Mouse (Mus musculus): ENCODE data around the gene Pmpca. TPM values are rescaled to one million over a fixed set of nuclear protein-coding genes. Genes with fewer than 3 reads are reported as not detected.

Pmpca gene
- polyA plus RNA-seq, 1 experiment from 2014 or later: 41.3 TPM

DNA sequence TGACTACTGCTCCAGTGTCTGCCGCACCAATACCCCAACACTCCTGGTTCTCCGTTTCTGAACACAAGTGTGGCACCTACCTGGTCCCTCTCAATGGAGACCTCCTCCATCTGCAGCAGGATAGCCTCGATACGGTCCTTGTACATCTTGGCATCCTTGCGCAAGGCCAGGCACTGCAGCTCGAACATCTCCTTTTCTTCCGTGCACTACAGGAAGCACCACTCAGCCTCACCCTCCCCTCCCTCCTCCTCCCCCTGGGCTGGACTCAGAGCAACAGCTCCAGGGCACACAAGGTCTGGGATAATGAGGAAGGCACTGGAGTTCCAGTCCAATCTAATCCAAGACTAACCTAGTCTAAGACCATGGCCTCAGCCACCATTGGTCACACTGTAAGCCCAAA lies 32.5 kb upstream of the Pmpca start:
- Histone ChIP-seq H3K36me3 (replicated peaks; ENCODE audit: insufficient read depth, low read length) (peaks cover 4% of the 10 kb centered on the region), H3K27me3 (ENCODE audit: insufficient read depth, low read length) (no peaks in the 10 kb centered on the region), H3K4me1 (ENCODE audit: insufficient read depth) (peaks cover 7% of the 10 kb centered on the region), H3K4me3 (ENCODE audit: low read depth, low read length) (no peak overlapping the region), H3K27ac (ENCODE audit: low read depth) (no peak overlapping the region), H3K9me3 (ENCODE audit: low read length) (no peaks in the 10 kb centered on the region), H3K9ac (replicated peaks) (no peak overlapping the region), H3K4me2 (ENCODE audit: low read depth, low read length) (no peak overlapping the region)
- DNase-seq (no peak), ATAC-seq (no peak)
- TF ChIP-seq CTCF (IDR thresholded peaks at IDR 0.05; ENCODE audit: low read depth): no peak
- TF ChIP-seq EP300 (IDR thresholded peaks at IDR 0.05; ENCODE audit: low read depth): no peak
- WGBS (ENCODE audit: insufficient replicate concordance): 59% methylated on average over 7 of the region's 7 CpGs

DNA sequence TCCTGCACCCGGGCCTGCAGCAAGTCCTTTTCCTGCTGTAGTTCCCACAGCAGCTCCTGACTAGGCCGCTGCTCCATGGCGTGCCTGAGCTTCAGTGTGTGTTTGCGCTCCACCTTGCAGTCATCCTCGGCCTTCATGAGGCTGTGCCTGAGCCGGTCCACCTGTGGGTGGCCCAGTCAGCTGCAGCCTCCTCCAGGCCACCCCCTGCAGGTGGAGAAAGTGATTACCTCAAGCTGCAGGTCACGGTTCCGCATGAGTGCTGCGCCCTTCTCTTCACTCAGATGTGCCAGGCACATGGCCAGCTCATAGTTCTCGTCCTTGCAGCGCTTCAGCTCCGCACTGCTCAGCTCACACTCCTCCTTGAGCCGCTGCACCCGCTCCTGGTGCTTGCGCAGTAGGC lies 31.7 kb upstream of the Pmpca start:
- no peaks in the 10 kb centered on the region for H3K9me3 ChIP-seq (ENCODE audit: low read length)
- H3K36me3 ChIP-seq (replicated peaks; ENCODE audit: insufficient read depth, low read length): peaks cover 4% of the 10 kb centered on the region
- 75% methylated on average over 15 of the region's 15 CpGs for WGBS (ENCODE audit: insufficient replicate concordance)
- H3K4me2 ChIP-seq (ENCODE audit: low read depth, low read length): no peak overlapping the region
- H3K4me1 ChIP-seq (ENCODE audit: insufficient read depth): peaks cover 3% of the 10 kb centered on the region
- DNase-seq (no peak), ATAC-seq (no peak)
- H3K27ac ChIP-seq (ENCODE audit: low read depth): no peak overlapping the region
- H3K9ac ChIP-seq (replicated peaks): no peak overlapping the region
- H3K4me3 ChIP-seq (ENCODE audit: low read depth, low read length): no peak overlapping the region
- TF ChIP-seq CTCF (IDR thresholded peaks at IDR 0.05; ENCODE audit: low read depth): peak; percentile 19; the same call in 1 of the 2 replicates
- TF ChIP-seq EP300 (IDR thresholded peaks at IDR 0.05; ENCODE audit: low read depth): no peak
- H3K27me3 ChIP-seq (ENCODE audit: insufficient read depth, low read length): no peaks in the 10 kb centered on the region

DNA sequence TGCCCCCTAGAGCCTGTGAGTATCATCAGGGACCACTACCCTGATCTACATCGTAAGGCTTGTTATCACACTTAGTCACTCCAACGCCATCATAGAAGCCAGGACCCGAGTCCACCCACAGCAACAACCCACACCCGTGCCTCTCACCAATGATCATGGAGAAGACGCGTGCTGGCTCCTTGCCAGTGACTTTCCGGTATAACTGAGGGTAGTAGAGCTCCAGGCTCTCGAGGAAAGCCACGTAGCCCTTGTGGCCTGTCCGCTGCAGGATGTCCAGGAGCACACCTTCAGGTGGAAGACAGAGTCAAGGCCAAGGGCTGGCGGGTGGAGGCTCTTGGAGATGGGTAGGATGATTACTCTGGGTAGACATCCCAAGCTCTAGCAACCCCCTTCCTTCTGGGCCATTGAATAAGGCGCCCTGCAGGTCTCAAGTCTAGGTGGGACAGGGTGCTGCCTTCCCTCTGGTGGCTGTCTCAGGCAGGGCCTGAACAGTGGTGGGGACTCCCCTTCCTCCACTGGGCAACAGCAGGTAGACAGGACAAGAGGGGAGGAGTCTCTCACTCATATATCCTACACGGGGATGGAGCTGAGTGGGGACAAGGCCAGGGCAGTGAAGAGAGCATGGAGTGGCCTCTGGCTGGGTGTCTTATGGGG lies 30.3 kb upstream of the Pmpca start:
- H3K4me2 ChIP-seq (ENCODE audit: low read depth, low read length): no peak overlapping the region
- TF ChIP-seq CTCF (IDR thresholded peaks at IDR 0.05; ENCODE audit: low read depth) (no peak), EP300 (IDR thresholded peaks at IDR 0.05; ENCODE audit: low read depth) (no peak)

DNA sequence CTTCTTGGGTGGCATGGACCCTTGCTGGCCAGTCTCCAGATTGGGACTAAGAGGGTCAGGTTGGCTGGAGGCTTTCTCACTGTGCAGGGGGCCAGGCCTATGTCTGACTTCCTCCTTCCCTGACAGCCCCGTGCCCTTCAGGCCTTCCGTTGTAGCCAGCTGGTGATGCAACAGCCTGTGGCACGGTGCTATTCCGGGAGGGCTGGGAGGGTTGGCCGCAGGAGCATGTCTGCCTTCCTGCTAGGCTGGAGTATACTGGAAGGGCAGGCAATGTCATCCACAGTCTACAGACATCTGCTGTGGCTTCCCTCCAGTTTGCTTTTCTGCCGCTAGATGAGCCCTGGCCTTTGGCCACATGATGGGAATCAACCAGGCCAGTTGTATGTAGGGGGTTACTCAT lies 29.2 kb upstream of the Pmpca start:
- 20% methylated on average over 6 of the region's 6 CpGs for WGBS (ENCODE audit: insufficient replicate concordance)
- no peak overlapping the region for H3K9ac ChIP-seq (replicated peaks)
- DNase-seq (peak; percentile 58), ATAC-seq (peak; percentile 59)
- no peaks in the 10 kb centered on the region for H3K9me3 ChIP-seq (ENCODE audit: low read length)
- H3K27ac ChIP-seq (ENCODE audit: low read depth): peak overlapping the region; percentile 4; the same call in 1 of the 2 replicates
- H3K36me3 ChIP-seq (replicated peaks; ENCODE audit: insufficient read depth, low read length): peaks cover 4% of the 10 kb centered on the region
- no peaks in the 10 kb centered on the region for H3K4me1 ChIP-seq (ENCODE audit: insufficient read depth)
- H3K4me2 ChIP-seq (ENCODE audit: low read depth, low read length): peak overlapping the region; percentile 59
- no peaks in the 10 kb centered on the region for H3K27me3 ChIP-seq (ENCODE audit: insufficient read depth, low read length)
- TF ChIP-seq CTCF (IDR thresholded peaks at IDR 0.05; ENCODE audit: low read depth) (no peak), EP300 (IDR thresholded peaks at IDR 0.05; ENCODE audit: low read depth) (no peak)
- peak overlapping the region; percentile 33 for H3K4me3 ChIP-seq (ENCODE audit: low read depth, low read length)

More for the DNA sequence above, 30.3 kb upstream of the Pmpca start:
- ATAC-seq: no peak
- H3K9ac ChIP-seq (replicated peaks): no peak overlapping the region
- DNase-seq: no peak
- WGBS (ENCODE audit: insufficient replicate concordance): 78% methylated on average over 13 of the region's 13 CpGs
- H3K36me3 ChIP-seq (replicated peaks; ENCODE audit: insufficient read depth, low read length): peaks cover 4% of the 10 kb centered on the region
- H3K4me3 ChIP-seq (ENCODE audit: low read depth, low read length): no peak overlapping the region
- no peaks in the 10 kb centered on the region for H3K4me1 ChIP-seq (ENCODE audit: insufficient read depth)
- H3K27ac ChIP-seq (ENCODE audit: low read depth): no peak overlapping the region
- no peaks in the 10 kb centered on the region for H3K27me3 ChIP-seq (ENCODE audit: insufficient read depth, low read length)
- H3K9me3 ChIP-seq (ENCODE audit: low read length): no peaks in the 10 kb centered on the region

DNA sequence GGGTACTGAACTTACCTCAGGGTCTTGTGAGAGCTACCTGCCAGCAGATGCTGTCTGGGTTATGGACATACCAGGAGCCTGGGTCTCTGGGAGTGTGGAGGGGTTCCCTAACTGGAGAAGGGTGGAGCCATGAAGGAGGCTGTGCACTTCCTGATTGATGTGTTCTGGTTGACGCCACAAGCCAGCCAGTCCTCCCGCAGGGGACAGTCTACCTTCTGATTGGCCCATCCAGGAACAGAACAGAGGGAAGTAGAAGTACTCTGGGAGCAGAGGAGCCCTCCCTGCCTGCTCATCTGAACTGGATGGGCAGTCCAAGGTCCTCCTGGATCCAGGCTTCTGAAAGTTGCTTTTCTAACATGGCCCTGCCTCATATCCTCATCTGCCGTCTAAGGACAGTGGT lies 28.4 kb upstream of the Pmpca start, which contains the start of gene Card9:
TSS of gene Card9 (minus strand) at position 147 of the 400 bp plus-strand sequence.
- peak within 1 kb of the TSS; percentile 59 for H3K4me2 ChIP-seq (ENCODE audit: low read depth, low read length)
- TF ChIP-seq CTCF (IDR thresholded peaks at IDR 0.05; ENCODE audit: low read depth) (no peak), EP300 (IDR thresholded peaks at IDR 0.05; ENCODE audit: low read depth) (no peak)
- peak within 1 kb of the TSS; percentile 33 for H3K4me3 ChIP-seq (ENCODE audit: low read depth, low read length)
- H3K4me1 ChIP-seq (ENCODE audit: insufficient read depth): no peaks in the 10 kb centered on the region
- 16% methylated on average over 3 of the region's 3 CpGs for WGBS (ENCODE audit: insufficient replicate concordance)
- peak; percentile 43 for ATAC-seq
- no peak within 1 kb of the TSS for H3K9ac ChIP-seq (replicated peaks)
- no peaks in the 10 kb centered on the region for H3K9me3 ChIP-seq (ENCODE audit: low read length)
- H3K27ac ChIP-seq (ENCODE audit: low read depth): peak within 1 kb of the TSS; percentile 4
- DNase-seq: no peak
- H3K36me3 ChIP-seq (replicated peaks; ENCODE audit: insufficient read depth, low read length): peaks cover 3% of the 10 kb centered on the region
- H3K27me3 ChIP-seq (ENCODE audit: insufficient read depth, low read length): no peaks in the 10 kb centered on the region

DNA sequence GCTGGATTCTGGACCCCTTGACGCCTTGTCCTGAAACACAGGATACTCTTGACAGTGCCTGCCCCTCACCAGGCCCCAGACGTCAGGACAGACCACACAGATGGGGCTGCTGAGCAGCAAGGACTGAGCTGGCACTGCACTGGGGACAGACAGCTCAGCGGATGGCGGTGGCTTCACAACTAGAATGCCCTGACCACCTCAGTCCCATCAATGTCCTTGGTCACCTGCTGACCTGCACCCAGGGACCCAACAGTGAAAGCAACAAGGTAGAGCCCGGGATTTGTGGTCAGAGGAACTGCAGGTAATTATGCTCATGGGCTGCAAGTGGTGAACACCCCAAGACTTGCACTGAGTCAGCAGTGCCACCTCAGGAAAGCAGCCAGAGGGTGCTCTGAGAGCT lies 26.1 kb upstream of the Pmpca start:
- H3K36me3 ChIP-seq (replicated peaks; ENCODE audit: insufficient read depth, low read length): peaks cover 19% of the 10 kb centered on the region
- no peak for DNase-seq
- H3K4me3 ChIP-seq (ENCODE audit: low read depth, low read length): no peak overlapping the region
- TF ChIP-seq CTCF (IDR thresholded peaks at IDR 0.05; ENCODE audit: low read depth) (no peak), EP300 (IDR thresholded peaks at IDR 0.05; ENCODE audit: low read depth) (no peak)
- no peaks in the 10 kb centered on the region for H3K27me3 ChIP-seq (ENCODE audit: insufficient read depth, low read length)
- no peak for ATAC-seq
- no peak overlapping the region for H3K27ac ChIP-seq (ENCODE audit: low read depth)
- H3K9me3 ChIP-seq (ENCODE audit: low read length): no peaks in the 10 kb centered on the region
- no peak overlapping the region for H3K9ac ChIP-seq (replicated peaks)
- 78% methylated on average over 5 of the region's 5 CpGs for WGBS (ENCODE audit: insufficient replicate concordance)
- H3K4me2 ChIP-seq (ENCODE audit: low read depth, low read length): no peak overlapping the region
- H3K4me1 ChIP-seq (ENCODE audit: insufficient read depth): no peaks in the 10 kb centered on the region
